Mouse (Mus musculus) bone marrow macrophage, adult 2 months (primary cell): ENCODE measurements around the gene Hoxd13. TPM values are rescaled to one million over a fixed set of nuclear protein-coding genes. Genes with fewer than 3 reads are reported as not detected.

Source experiments
- H3K27ac ChIP-seq: 2 replicates; pipeline ENCODE4 v1.5.1; 2012; ENCODE audit warnings: low read depth, low read length; ENCODE audit not compliant: insufficient read depth
- H3K4me1 ChIP-seq: 2 replicates; pipeline ENCODE4 v1.6.1; 2012; ENCODE audit warnings: low read length; ENCODE audit not compliant: control insufficient read depth, insufficient read depth
- H3K4me3 ChIP-seq: 2 replicates; pipeline ENCODE4 v1.5.1; 2012; ENCODE audit warnings: mild to moderate bottlenecking, low read length, moderate library complexity; ENCODE audit not compliant: insufficient read depth
- CTCF ChIP-seq: IDR thresholded peaks from 2 replicates; pipeline ENCODE4 v1.5.1; 2012; ENCODE audit warnings: low read depth, mild to moderate bottlenecking, low read length, moderate library complexity
- POLR2A ChIP-seq: IDR thresholded peaks from 2 replicates; pipeline ENCODE4 v1.6.1; 2012; ENCODE audit warnings: mild to moderate bottlenecking, low read depth, low read length, borderline replicate concordance
- polyA plus RNA-seq: library from polyadenylated mRNA; stranded (reverse); fragments of >200 nt; gene quantifications from 2 replicates; pipeline ENCODE4 v1.2.4, GENCODE M21; 2012; ENCODE audit not compliant: missing spikeins, insufficient read depth, insufficient read length

Hoxd13 gene
- polyA plus RNA-seq, 1 experiment: not detected

GRCm38 (mm10) chr2:74679596-74679971 is 11.5 kb downstream of the Hoxd13 start:
- no peak overlapping the region for H3K4me3 ChIP-seq

GRCm38 (mm10) chr2:74679980-74680379 is 11.9 kb downstream of the Hoxd13 start:
- Histone ChIP-seq H3K27ac (no peak overlapping the region), H3K4me3 (no peak overlapping the region), H3K4me1 (no peaks in the 10 kb centered on the region)
- TF ChIP-seq POLR2A: no peak
- no peak for TF ChIP-seq CTCF

More at GRCm38 (mm10) chr2:74679596-74679971, 11.5 kb downstream of the Hoxd13 start:
- H3K4me1 ChIP-seq: no peaks in the 10 kb centered on the region
- TF ChIP-seq CTCF (no peak), POLR2A (no peak)
- no peak overlapping the region for H3K27ac ChIP-seq

DNA sequence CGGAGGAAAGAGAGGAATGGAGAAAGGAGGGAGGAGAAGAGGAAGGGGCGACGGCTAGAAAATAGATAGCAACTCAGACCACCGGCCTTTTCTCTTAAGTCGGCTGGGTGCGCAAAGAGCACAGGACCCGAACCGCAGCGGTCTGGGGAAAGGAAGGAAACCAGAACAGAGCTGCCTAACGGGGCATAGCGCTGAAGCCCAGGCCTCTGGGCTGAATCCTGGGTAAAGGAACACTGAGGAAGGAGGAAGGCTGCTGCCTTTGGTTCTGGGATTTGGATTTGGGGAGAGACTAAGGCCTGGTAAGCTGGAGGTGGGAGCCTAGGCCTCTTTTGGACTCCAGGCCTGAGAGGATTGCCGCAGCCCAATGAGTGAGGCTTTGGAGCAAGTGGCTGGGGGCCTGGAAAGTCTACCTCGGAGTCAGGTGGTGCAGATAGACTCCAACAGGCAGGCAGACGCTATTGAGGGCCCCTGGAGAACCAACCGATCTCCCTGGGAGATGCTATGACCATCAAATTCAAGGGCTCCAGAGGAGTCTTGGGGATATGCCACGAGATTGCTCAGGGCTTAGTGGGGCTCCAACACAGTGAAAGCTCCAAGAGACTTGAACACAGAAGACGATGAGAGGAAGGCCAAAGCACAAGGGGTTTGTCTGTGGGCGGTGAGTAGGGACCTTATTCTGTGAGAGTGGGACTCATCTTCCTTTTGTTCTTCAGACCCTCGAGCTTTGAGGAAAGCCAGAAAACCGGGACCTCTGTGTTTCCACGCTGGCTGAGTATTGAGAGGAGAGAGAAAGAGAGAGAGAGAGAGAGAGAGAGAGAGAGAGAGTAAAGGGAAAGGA is 12.7 kb downstream of the Hoxd13 start:
- TF ChIP-seq POLR2A: no peak
- no peak for TF ChIP-seq CTCF
- Histone ChIP-seq H3K4me3 (no peak overlapping the region), H3K4me1 (no peaks in the 10 kb centered on the region), H3K27ac (no peak overlapping the region)

GRCm38 (mm10) chr2:74681594-74682531 is 13.8 kb downstream of the Hoxd13 start:
- no peak for TF ChIP-seq CTCF
- TF ChIP-seq POLR2A: no peak
- Histone ChIP-seq H3K4me1 (no peaks in the 10 kb centered on the region), H3K4me3 (no peak overlapping the region), H3K27ac (no peak overlapping the region)

GRCm38 (mm10) chr2:74682796-74683195 is 14.7 kb downstream of the Hoxd13 start:
- Histone ChIP-seq H3K4me1 (no peaks in the 10 kb centered on the region), H3K4me3 (no peak overlapping the region), H3K27ac (no peak overlapping the region)
- TF ChIP-seq CTCF (no peak), POLR2A (no peak)

DNA sequence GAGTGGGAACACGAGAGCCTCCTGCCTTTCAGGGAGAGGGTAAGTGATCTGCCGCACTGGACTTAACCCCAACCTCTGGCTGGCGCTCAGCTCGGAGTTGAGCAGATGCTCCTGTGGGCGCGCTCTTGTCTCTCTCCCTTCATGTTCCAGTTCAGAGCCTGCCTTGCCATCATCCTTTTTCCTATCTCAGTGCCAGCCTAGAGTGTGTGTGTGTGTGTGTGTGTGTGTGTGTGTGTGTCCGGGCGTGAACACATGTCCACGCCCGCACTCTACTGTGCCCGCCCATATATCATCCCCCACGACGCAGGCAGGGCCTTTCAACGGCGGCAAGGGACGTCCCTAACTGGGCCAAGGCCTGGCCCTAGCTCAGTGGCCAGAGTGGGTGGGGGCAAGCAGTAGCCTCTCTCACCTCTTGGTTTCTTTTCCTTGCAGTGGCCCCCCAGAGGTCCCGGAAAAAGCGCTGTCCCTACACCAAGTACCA is 15.4 kb downstream of the Hoxd13 start:
- Histone ChIP-seq H3K4me3 (no peak overlapping the region), H3K27ac (no peak overlapping the region), H3K4me1 (no peaks in the 10 kb centered on the region)
- TF ChIP-seq CTCF (no peak), POLR2A (no peak)

GRCm38 (mm10) chr2:74684106-74684505 is 16.0 kb downstream of the Hoxd13 start:
- no peak overlapping the region for H3K27ac ChIP-seq
- TF ChIP-seq POLR2A (no peak), CTCF (no peak)
- no peak overlapping the region for H3K4me3 ChIP-seq
- H3K4me1 ChIP-seq: no peaks in the 10 kb centered on the region

GRCm38 (mm10) chr2:74685059-74685603 is 17.0 kb downstream of the Hoxd13 start:
- TF ChIP-seq POLR2A (no peak), CTCF (no peak)
- no peaks in the 10 kb centered on the region for H3K4me1 ChIP-seq
- H3K4me3 ChIP-seq: no peak overlapping the region
- H3K27ac ChIP-seq: no peak overlapping the region

DNA sequence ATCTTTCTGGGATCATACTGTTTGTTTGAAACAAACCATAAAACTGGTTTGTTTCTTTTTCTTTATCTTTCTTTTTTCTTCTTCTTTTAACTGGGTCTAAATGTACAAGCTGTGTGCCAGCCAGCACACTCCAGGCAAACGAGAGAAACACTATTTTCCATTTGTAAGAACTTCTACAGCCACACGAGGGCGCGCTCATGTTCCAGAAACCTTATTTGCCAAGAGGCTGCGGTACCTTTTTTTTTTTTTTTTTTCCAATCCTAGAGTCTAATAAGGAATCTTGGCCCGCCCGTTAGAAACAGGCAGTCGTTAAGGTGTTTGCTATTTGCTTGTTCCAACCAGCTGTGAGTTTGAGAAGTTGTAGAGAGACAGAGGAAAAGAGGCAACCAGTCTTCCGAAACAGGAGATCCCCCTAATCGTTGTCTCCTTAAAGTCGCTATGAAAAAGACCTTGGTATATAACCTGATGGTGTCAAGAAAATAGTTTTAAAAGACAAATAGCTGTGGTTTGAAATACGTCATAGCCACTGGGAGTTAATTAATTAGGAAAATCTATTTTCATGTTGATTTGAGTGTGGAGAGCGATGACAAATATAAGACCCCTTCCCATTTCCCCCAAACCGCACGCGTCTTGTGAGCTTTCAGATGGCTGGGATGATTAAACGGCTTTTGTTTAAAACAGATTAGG is 18.3 kb downstream of the Hoxd13 start:
- H3K4me1 ChIP-seq: no peaks in the 10 kb centered on the region
- no peak overlapping the region for H3K4me3 ChIP-seq
- TF ChIP-seq POLR2A: no peak
- TF ChIP-seq CTCF: no peak
- no peak overlapping the region for H3K27ac ChIP-seq
